Mouse (Mus musculus): Measurements from ENCODE around the gene Cflar.

DNA sequence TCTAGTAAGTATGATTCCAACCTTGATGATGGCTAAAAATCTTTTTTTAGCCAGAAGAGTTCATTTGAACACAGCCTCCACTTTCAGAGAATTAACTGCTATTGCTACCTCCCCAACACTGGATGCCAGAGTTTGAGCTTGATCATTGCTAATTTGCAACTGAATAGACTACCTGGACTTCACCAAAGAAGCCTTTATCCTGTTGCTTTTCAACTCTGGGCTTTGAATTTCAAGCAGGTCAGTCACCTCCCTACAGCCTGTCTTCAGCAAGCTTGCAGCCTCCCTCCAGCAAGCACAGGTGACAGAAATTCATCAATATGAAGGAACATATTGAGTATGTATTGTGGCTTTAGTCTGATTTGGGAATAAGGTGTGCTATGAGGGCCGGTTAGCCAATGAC is 21.9 kb upstream of the Cflar start:
- no peak for TF ChIP-seq POLR2A (IDR thresholded peaks at IDR 0.05; ENCODE audit: borderline replicate concordance, low read depth, low read length)
- no peak for TF ChIP-seq CTCF (IDR thresholded peaks at IDR 0.05; ENCODE audit: low read depth, low read length)

Measured in bone marrow macrophage, adult 2 months (primary cell).